Mouse (Mus musculus) heart, postnatal 36 days (tissue): ENCODE measurements around the gene Pip5kl1. TPM values are rescaled to one million over a fixed set of nuclear protein-coding genes. Genes with fewer than 3 reads are reported as not detected.

ENCODE experiments used
- DNase-seq, 2 experiments: peaks; one replicate each; pipeline ENCODE4 v3.0.0; 2021 to 2022
- intact Hi-C: fragments of 180-260 bp; cut with DNase I; formaldehyde crosslinking; loops from one replicate; pipeline ENCODE4 v1.15.1; 2025
- total RNA-seq, 2 experiments: library from RNA; stranded (reverse); gene quantifications; 2 replicates each; pipeline ENCODE4 v1.2.3; 2021

Pip5kl1 gene
- total RNA-seq, 2 experiments from 2014 or later, result 0.43 TPM; not detected in 1

DNA sequence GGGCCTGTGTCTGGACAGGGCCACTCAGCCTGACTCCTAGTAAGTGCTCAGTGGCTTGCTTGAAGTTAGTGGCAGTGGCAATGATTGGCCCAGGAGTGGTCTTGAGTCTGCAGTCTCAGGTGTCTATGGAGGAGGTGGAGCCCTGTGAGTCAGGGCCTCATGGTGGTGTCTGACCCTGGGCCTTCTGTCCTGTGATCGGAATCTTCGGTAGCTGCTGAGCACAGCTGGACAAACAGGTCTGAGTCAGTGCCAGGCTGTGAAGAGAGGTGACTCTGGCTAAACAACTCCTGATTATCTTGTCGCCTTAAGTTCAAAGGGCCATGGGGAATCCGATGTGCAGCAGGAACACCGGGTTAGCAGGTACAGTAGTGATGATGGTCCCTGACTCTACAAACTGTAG is 27.2 kb upstream of the Pip5kl1 start:
- no peak for DNase-seq
- intact Hi-C loops, result no loop called here

DNA sequence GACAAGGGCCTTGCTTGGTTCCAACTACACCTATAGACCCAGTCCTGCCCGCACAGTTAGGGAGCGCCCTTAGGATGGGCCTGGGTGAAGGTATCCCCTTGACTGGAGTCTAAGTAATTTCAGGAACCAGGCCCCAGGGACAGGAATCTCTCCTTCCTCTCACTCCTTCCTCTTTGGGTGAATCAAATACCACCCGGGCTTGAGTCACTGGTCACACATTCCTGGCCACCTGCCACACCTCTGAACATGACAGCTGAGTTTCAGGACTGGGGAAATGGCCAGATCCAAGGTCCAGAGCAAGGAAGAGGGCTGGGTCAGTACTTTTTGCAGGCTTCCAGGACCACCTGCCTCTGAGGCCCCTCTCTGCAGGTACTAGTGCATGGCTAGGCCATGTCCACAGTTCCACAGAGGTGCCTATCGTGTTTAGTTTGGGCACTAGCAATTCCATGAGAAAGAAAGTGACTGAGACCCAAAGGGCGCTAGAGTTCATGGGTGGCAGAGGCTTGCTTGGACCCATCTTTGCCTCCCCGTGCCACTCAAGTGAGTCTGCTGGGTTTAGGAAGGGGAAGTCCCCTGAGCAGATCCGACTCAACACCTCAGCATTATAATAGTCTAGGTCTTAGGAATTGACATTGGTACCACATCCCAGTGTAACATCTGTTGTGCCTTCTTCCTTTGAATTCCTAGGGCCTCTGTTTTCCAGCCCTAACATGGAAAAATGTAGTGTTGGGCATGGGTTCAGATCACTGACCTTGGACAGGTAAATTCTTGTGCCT is 26.4 kb upstream of the Pip5kl1 start:
- intact Hi-C loops, result no loop called here
- peak; percentile 50 to 61 for DNase-seq

DNA sequence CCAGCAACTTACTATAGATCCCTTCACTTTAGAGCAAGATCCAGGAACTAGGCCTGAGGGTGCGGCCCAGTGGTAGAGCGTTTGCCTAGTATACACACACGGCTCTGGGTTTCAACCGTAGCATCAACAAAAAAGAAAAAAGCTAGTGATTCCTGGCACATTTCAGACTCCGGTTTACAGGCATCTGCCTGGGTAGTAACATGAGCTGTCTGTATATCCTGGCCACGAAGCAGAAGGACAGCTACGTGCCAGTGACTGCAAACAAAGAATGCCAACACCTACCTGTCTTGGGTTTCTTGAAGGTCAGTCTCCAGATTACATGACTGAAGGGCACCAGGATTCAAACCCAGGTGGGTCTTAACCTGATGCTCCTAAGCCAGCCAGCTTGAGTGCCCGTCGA is 25.4 kb upstream of the Pip5kl1 start:
- DNase-seq, result no peak
- intact Hi-C loops, result no loop called here

DNA sequence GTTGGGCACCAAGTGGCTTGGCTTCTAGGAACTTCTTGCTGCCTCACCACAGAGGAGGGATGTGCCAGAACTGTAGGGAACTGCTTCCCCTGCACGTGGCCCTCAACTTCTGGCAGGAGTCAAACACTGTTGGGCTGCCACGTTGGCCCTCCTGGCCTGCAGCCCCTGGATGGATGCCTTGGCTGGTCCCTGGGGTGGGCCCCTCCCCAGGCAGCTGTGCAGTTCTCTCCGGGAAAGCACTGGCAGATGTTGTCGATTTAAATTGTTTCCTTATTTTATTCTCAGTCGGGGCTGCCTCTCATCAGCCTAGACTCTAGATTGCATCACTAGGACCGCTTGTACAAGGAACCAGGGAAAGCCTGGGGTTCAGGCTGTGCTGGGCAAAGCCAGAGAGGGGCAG is 24.8 kb upstream of the Pip5kl1 start:
- peak; percentile 81 to 85 for DNase-seq
- intact Hi-C loops, result no loop called here

DNA sequence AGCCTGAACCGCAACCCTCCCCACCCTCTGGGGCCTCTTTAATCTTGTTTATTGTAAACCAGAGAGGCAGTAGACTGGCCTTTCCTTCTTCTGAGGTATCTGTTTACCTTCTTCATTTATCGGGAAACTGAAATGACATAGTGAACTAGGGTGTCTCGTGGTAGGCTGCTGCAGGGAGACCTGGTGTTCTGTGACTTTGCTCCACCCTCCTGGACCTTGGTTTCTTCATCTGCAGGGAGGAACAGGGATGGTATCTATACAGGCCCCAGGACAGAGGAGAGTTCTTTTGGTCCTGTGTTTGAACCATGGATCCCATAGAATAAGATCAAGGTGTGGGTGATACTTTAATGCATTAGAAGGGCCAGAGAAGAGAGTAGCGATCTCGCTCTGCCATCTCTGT is 23.4 kb upstream of the Pip5kl1 start:
- DNase-seq, result no peak
- intact Hi-C loops, result no loop called here

DNA sequence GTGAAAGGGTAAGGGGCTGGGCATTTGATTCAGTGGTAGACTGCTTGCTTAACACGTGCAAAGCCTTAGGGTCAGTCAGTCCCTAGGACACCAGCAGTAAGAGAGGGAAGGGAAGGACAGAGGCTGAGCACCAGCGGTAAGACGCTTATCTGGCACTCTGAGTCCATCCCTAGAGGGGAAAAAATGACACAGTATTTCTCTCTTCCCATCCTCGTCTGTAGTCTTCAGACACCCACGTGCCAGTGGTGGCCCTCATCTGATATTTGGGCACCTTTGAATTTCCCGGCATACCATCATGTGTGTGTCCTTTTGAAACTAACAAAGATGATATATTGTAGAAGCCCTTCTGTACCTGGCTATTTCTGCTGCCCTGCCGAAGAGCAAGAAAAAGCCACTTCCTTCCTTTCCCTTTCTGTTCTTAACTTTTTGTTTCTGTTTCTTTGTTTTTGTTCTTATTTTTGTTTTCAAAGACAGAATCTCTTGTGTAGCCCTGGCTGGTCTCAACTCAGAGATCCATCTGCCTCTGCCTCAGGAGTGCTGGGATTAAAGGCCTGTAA is 20.9 kb upstream of the Pip5kl1 start:
- DNase-seq, result no peak
- intact Hi-C loops, result no loop called here

DNA sequence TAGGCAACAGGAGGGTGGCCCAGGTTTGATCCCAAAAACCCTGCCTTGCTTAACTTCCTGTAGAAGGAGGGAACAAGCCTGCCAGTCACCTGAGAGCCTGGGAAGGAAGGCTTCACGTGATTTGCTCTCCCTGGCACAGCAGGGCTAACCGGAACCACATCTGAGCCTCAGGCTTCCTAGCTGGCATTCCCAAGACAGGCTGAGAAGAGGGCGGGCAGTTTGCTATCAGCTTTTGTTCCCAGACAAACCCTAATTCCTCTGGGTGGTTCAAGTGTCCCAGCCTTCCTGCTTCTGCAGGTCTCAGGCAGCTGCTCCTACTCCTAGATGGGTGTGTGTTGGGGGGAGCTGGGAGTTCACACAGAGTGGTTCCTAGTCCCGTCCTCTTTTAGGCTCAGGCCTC is 19.1 kb upstream of the Pip5kl1 start:
- DNase-seq, result no peak

DNA sequence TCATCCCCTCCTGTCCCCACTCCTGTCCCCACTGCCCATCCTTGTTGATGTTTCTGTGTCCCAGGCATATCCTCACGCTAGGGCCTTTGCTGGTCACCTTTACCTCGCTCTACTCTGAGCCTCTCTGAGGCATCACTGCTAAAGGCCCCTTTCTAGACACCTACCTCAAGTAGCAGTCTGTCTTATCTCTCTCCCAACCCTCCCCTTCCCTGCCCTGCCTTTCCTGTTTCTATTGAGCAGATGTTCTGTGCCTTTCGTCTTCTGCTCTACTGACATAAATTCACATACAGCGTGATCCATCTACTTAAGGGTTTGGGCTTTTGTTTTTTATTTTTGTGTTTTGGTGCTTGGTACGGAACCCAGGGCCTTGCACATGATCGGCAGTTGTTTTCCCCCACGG is 18.6 kb upstream of the Pip5kl1 start:
- intact Hi-C loops, result no loop called here
- no peak for DNase-seq

More for the DNA sequence above, 19.1 kb upstream of the Pip5kl1 start:
- intact Hi-C loops, result no loop called here

DNA sequence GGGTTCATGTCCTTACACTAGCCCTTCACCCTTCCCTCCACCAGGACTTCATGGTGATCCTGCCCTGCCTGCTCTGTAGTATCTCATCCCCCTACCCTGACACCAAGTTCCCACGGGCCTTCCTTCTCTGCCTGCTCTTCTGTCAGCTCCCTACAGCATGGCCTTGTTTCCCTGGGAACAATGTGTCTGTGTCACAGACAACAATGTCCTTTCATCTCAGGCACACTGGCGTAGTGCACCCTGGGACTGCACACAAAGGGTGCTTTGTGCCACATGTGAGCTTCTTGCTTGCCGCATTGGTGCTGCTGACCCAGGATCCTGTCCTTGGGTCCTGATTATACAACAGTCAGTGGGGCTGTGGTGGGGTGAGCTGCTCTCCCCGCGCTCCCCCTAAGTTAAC is 15.0 kb upstream of the Pip5kl1 start:
- no peak for DNase-seq

DNA sequence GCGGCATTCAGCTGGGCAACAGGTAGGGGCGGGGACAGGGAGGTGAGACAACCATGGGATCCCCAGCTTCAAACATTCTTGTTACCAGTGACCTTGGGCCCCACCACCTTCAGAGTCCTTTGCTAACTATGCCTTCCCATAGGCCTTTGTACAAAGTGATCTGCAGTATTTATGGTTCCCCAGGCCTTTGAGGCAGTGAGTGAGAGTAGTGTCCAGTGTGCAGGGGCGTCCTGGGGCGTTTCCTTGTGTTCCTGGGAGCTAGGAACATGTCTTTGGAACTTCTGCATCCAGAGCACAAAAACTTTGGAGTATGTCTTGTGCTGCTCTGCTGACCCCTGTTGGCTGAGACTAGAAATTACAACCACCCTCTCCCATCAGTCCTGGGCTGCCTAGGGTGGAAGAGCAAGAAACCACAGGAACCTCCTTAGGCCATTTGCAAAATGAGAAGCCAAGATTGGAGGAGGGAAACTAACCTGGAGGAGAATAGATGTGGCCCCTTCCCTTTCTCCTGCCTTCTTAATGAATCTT is 8.0 kb upstream of the Pip5kl1 start:
- peak; percentile 72 to 79 for DNase-seq
- intact Hi-C loops, result loop anchor here (1.0 to 5.0 kb wide), 4 partner anchors 30 to 162 kb away; no protein-coding TSS in a partner anchor

More for the DNA sequence above, 15.0 kb upstream of the Pip5kl1 start:
- intact Hi-C loops, result no loop called here

DNA sequence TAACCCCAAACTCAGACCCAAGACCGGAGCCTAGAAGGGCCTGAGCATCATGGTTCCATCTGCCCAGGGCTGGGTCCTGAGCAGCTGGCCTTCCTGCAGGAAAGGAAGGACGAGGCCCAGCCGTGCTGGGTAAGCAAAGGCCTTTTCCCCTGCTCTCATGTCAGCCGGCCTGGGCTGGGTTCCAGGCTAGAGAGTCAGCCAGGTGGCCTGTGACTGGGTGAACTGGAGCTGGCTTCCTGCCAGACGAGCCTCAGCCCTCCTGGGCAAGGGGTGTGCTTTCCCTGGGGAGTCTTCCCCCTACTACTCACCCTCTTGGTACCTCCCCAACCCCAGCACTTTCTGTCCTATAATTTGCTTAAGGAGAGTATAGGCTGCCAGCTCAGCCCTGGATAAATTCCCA is 6.4 kb upstream of the Pip5kl1 start:
- intact Hi-C loops, result loop anchor here (5.0 kb wide), 1 partner anchor 146 kb away; no protein-coding TSS in a partner anchor
- no peak for DNase-seq

DNA sequence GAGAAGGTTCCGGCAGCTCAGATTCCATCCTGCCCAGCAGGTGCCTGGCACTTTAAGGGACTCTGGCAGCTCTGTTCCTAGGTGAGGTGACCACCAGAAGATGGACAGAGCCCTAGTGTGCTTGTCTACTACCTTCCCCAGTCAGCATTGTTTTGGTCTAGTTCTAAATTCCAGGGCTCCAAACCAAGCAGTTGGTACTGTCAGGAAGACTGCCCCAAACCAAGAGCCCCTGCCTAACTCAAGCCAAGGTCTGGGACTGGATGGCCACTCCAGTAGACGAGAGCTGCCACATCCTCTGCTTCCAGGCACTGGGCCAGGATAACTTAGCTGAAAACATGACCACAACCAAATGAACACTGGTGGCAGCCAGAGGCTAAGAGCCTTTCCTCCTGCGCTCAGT is 5.7 kb upstream of the Pip5kl1 start:
- intact Hi-C loops, result loop anchor here (5.0 kb wide), 1 partner anchor 147 kb away; no protein-coding TSS in a partner anchor

DNA sequence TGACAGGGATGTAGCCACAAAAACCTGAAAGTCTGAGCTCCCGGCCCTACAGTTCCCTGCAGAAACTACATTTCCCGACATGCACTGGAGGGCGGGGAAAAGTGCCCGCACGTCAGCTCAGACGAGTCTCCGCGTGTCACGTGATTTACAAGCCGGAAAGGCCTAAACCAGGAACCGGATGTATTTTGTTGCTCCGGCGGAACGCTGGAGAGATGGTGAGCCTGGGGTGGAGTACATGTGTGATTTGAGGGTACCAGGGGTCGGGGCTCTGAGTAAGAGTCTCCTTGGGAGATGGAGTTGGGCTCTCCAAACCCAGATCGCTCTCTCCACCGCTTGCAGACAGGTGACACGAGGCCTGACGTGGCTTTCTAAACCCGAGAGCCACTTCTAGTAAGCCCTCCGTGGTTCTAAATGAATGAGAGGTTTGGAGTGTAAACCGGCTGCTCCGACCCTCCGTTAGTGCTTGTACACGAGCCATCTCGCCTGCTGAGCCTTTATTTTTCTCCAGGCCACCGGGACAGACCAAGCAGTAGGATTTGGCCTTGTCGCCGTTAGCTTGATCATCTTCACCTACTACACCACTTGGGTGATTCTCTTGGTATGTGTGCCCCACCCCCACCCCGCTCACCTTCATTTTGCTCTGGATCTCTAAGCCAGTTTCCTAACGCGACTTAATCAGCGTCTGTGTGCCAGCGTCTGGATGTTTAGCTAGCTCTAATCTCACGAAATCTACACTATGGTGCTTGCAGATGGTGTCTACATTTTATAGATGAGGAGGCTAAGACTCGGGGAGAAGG is 3.7 kb upstream of the Pip5kl1 start, which contains the start of gene Dpm2:
TSS of gene Dpm2 (plus strand) at position 161 of the 797 bp plus-strand sequence.
- intact Hi-C loops, result no loop called here
- DNase-seq, result peak; percentile 85 to 88

More for the DNA sequence above, 5.7 kb upstream of the Pip5kl1 start:
- no peak for DNase-seq

DNA sequence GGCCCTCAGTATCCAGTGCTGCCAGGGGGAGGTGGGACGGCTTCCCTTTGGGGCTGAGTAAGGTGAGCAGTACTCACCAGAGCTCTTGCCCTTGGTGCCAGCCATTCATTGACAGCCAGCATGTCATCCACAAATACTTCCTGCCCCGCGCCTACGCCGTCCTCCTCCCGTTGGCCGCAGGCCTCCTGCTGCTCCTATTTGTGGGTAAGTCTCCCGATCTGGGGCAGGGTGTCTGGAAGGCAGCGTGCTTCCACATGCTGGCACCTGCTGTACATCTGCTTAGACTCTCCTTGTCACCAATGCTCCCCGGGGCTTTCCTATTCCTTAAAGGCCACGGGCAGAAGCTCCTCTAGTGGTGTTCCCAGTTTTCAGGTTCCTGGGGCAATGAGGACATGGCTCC is 2.4 kb upstream of the Pip5kl1 start:
- no peak for DNase-seq
- intact Hi-C loops, result no loop called here

DNA sequence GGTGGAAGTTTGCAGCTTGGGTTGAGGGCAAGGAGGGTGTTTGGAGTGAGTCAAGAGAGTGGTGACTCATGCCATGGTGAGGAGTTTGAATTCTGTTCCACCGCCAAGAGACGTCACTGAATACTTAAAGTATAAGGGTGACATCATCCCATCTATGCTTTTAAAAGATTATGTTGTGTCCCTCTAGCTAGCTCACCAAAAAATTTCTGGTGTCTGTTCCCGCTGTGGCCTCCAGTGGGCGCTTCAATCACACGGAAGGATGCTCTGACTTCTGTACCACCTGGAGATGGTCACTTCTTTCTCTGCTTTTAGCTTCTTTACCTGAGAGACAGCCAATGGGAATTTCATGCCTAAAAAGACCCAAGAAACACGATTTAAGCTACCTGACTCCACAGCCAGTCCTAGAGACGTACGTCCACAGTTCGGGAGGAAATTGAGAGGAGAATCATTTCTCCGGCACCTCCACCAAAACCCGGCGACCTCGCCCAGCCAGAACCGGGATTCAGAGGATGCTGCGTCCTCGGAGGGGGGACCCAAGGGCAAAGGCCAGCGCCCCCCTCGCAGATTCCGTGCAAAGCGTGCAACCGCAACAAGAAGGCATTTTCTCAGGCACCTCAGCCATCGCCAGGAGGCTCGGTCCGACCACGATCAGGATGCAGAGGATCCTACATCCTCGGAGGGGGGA is 446 bp downstream of the Pip5kl1 start:
- intact Hi-C loops, result no loop called here
- peak; percentile 47 to 62 for DNase-seq

DNA sequence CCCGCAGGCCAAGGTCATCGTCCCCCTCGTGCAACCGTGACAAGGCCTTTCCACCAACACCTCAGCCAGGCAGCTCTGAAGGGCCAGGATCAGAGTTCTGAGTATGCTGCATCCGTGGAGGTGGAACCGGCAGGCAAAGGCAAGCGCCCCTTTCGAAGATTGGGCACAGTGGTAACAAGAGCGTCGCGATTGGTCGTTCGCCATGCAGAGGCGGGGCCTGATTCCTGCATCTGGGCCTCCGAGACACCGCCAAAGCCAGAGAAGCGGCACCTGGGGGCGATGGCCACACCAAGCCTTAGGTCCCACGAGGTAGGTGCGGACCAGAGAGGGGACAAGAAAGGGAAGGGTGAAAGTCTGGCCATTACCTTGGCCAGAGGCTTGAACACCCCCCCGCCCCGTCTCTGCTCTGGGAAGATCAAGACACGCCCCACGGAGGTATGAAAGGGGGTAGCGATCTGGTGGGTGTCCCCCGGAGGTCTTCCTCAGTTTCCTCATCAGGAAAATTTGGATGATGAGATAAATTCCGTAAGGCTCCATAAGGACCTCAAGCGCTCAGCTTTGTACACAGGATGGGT is 1.1 kb downstream of the Pip5kl1 start, which contains the start of gene 9430097D07Rik:
TSS of gene 9430097D07Rik (minus strand) at position 99 of the 575 bp plus-strand sequence.
- DNase-seq, result no peak
- intact Hi-C loops, result no loop called here

DNA sequence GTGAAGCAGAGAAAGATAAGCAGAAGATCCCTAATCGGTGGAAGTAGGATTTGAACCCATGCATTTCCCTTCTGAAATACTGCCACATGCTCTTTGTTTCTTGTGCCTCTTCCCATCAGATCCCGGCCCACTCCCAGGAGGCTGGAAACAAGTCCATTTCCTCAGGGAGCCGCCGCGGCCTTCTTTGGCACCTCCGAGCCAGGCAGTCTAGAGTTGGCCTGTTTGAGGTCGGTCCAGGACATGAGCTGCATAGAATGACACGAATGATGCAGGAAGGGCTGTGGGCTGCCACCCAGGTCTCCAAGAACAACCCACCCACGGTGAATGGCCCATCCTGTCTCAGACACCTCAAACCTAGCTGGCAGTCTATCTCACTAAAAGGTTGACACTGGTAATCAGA is 1.9 kb downstream of the Pip5kl1 start:
- intact Hi-C loops, result no loop called here
- DNase-seq, result no peak

DNA sequence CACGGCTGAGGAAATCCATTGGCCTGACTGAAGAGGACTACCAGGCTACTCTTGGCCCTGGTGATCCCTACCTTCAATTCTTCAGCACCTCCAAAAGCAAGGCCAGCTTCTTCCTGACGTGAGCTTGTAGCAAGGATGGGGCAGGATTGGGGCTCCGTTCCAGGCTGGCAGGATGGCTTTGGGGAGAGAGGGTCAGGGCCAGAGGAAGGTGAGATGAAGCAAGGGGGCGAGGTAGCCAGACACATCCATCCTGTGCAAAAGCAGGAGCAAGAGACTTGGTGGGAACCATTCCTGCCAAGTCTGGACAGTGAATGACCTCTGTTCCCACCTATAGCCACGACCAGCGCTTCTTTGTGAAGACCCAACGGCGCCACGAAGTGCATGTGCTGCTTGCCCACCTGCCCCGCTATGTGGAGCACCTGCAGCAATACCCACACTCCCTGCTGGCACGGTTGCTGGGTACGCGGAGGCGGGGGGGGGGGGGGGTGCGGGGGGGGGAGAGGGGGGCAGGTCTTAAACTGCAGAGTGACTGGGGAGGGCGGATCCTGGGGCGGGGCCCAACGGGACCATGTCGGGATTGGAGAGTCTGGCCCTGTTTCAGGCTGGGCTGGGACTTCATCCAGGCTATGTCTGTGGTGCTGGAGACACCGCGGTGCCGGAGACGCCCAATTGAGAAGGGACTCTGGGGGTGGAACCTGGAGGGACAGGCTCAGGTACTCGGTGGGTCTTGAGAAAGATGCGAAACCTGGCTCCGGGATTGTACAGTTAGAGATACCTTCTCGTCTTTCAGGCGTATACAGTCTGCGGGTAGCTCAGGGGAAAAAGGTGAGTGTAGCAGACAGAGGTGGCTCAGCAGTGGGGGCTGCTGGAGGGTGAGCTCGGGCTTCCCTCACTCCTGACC is 3.8 kb downstream of the Pip5kl1 start:
- intact Hi-C loops, result no loop called here
- peak in 1 of 2 experiments; percentile 35 for DNase-seq
